ENCODE assay signal across 19 mouse cellular contexts in genomic region chr11:112028031-112028430, GRCm38 (mm10).
"Had no signal": no experiment of that assay in that cellular context is flagged by ENCODE, and none has a peak within 500 bp of the region (broad histone marks: within the 10 kb centered on the region; RNA-seq: fewer than 3 reads in every experiment).

No protein-coding gene starts in this region.

- H3K9me3 ChIP-seq: intestine, embryonic 15.5 days; liver, embryonic 13.5 days; midbrain, embryonic 10.5 days had no signal

- DNase-seq: kidney, adult 11 months; kidney, adult 9 months; kidney, postnatal 14 days; liver, embryonic 13.5 days; lung, adult 2 months; right cerebral cortex, adult 18-20 months; right cerebral cortex, postnatal 14 days; right cerebral cortex, postnatal 4 days; thymus, adult 2 months; thymus, postnatal 14 days; thymus, postnatal 4 days had no signal

- H3K36me3 ChIP-seq: intestine, embryonic 15.5 days; liver, embryonic 13.5 days; midbrain, embryonic 10.5 days; midbrain, embryonic 13.5 days; neural tube, embryonic 13.5 days had no signal

- H3K27ac ChIP-seq: intestine, embryonic 15.5 days; liver, embryonic 13.5 days; macrophage; midbrain, embryonic 10.5 days; midbrain, embryonic 13.5 days; neural tube, embryonic 13.5 days; stomach, postnatal 0 days had no signal

- H3K27me3 ChIP-seq: intestine, embryonic 15.5 days; liver, embryonic 13.5 days; midbrain, embryonic 13.5 days; neural tube, embryonic 13.5 days had no signal

- H3K4me2 ChIP-seq: intestine, embryonic 15.5 days; liver, embryonic 13.5 days; midbrain, embryonic 13.5 days; neural tube, embryonic 13.5 days had no signal

- H3K4me1 ChIP-seq: intestine, embryonic 15.5 days; liver, embryonic 13.5 days; midbrain, embryonic 10.5 days; midbrain, embryonic 13.5 days; neural tube, embryonic 13.5 days had no signal

- H3K9ac ChIP-seq: intestine, embryonic 15.5 days; liver, embryonic 13.5 days; midbrain, embryonic 13.5 days; neural tube, embryonic 13.5 days had no signal

- H3K4me3 ChIP-seq: intestine, embryonic 15.5 days; liver, embryonic 13.5 days; midbrain, embryonic 10.5 days; midbrain, embryonic 13.5 days; myocyte; neural tube, embryonic 13.5 days had no signal

- ATAC-seq: intestine, embryonic 15.5 days; midbrain, embryonic 13.5 days; midbrain, embryonic 16.5 days had no signal
